Mouse (Mus musculus) liver, postnatal 0 days (tissue): ENCODE results near the gene Trpm8.

ENCODE experiments used
- CTCF ChIP-seq: sonication (generic); IDR thresholded peaks from 2 replicates; pipeline ENCODE4 v1.5.1; 2016; ENCODE audit warnings: antibody characterized with exemption, low read depth
- EP300 ChIP-seq: IDR thresholded peaks from 2 replicates; pipeline ENCODE4 v1.6.1; 2016; ENCODE audit warnings: antibody characterized with exemption, low read depth, mild to moderate bottlenecking

GRCm38 (mm10) chr1:88408340-88408739 lies 130.9 kb downstream of the Trpm8 start:
- no peak for TF ChIP-seq CTCF
- no peak for TF ChIP-seq EP300
